Mouse (Mus musculus): ENCODE measurements around the gene Hmg20b.

GRCm38 (mm10) chr10:81399798-81400308, 49.6 kb upstream of the Hmg20b start:
- TF ChIP-seq CTCF (conservative IDR thresholded peaks at IDR 0.05; ENCODE audit: low read length) (no peak), POU5F1 (IDR thresholded peaks at IDR 0.05; ENCODE audit: borderline replicate concordance, low read length) (no peak), NANOG (IDR thresholded peaks at IDR 0.05; ENCODE audit: borderline replicate concordance, low read length) (no peak)

Data from E14TG2a.4 (cell line).